Mouse (Mus musculus) myocyte (in vitro differentiated cells): ENCODE data around the gene Plekha8. TPM values are rescaled to one million over a fixed set of nuclear protein-coding genes. Genes with fewer than 3 reads are reported as not detected.

Experiments
- H3K27me3 ChIP-seq: one replicate; pipeline ENCODE4 v1.6.1; 2011; ENCODE audit not compliant: control insufficient read depth, insufficient read depth, insufficient read length
- H3K36me3 ChIP-seq: one replicate; pipeline ENCODE4 v1.6.1; 2011; ENCODE audit not compliant: control insufficient read depth, insufficient read depth
- H3K4me2 ChIP-seq: one replicate; pipeline ENCODE4 v1.6.1; 2011; ENCODE audit warnings: low read depth, control low read depth
- H3K4me3 ChIP-seq: one replicate; pipeline ENCODE4 v1.5.1; 2011; ENCODE audit warnings: mild to moderate bottlenecking, control low read depth, moderate library complexity
- H3K79me2 ChIP-seq: one replicate; pipeline ENCODE4 v1.6.1; 2011; ENCODE audit not compliant: control insufficient read depth, insufficient read depth
- H3ac ChIP-seq: one replicate; pipeline ENCODE4 v1.6.1; 2011; ENCODE audit not compliant: control insufficient read depth, insufficient read length
- CEBPB ChIP-seq: IDR thresholded peaks from 2 replicates; pipeline ENCODE4 v1.6.1; 2011; ENCODE audit warnings: mild to moderate bottlenecking, moderate library complexity; ENCODE audit not compliant: poor library complexity, insufficient read depth, severe bottlenecking
- E2F4 ChIP-seq: IDR thresholded peaks from one replicate; pipeline ENCODE4 v1.6.1; 2011; ENCODE audit warnings: mild to moderate bottlenecking, control low read depth, moderate library complexity; ENCODE audit not compliant: insufficient read depth
- MAX ChIP-seq: IDR thresholded peaks from one replicate; pipeline ENCODE4 v1.6.1; 2011; ENCODE audit warnings: low read depth, mild to moderate bottlenecking, control low read depth
- MYOD1 ChIP-seq, 3 experiments: IDR thresholded peaks; one replicate each; pipeline ENCODE4 v1.6.1; 2011; ENCODE audit warnings: control low read depth in 2 of 3, low read depth in 2 of 3, mild to moderate bottlenecking in 2 of 3, moderate library complexity in 1 of 3; ENCODE audit not compliant: insufficient read length in 2 of 3, control insufficient read depth in 1 of 3
- MYOG ChIP-seq, 3 experiments: IDR thresholded peaks; one replicate each; pipeline ENCODE4 v1.6.1; 2011; ENCODE audit warnings: control low read depth in 2 of 3, low read depth in 2 of 3, mild to moderate bottlenecking in 2 of 3; ENCODE audit not compliant: insufficient read length in 2 of 3, control insufficient read depth in 1 of 3, insufficient read depth in 1 of 3
- POLR2A ChIP-seq: IDR thresholded peaks from one replicate; pipeline ENCODE4 v1.6.1; 2011; ENCODE audit warnings: low read depth, mild to moderate bottlenecking, control low read depth, moderate library complexity; ENCODE audit not compliant: insufficient read length
- POLR2AphosphoS2 ChIP-seq: IDR thresholded peaks from one replicate; pipeline ENCODE4 v1.6.1; 2011; ENCODE audit warnings: low read depth, control low read depth; ENCODE audit not compliant: insufficient read length
- REST ChIP-seq: IDR thresholded peaks from one replicate; pipeline ENCODE4 v1.6.1; 2011; ENCODE audit warnings: mild to moderate bottlenecking, control low read depth, moderate library complexity; ENCODE audit not compliant: insufficient read depth, insufficient read length
- SRF ChIP-seq: IDR thresholded peaks from one replicate; pipeline ENCODE4 v1.6.1; 2011; ENCODE audit warnings: low read depth; ENCODE audit not compliant: control insufficient read depth, insufficient read length
- TCF12 ChIP-seq: IDR thresholded peaks from one replicate; pipeline ENCODE4 v1.6.1; 2011; ENCODE audit warnings: mild to moderate bottlenecking, control low read depth; ENCODE audit not compliant: poor library complexity, insufficient read depth, severe bottlenecking
- TCF3 ChIP-seq: IDR thresholded peaks from one replicate; pipeline ENCODE4 v1.6.1; 2011; ENCODE audit warnings: low read depth, control low read depth; ENCODE audit not compliant: insufficient read length
- USF1 ChIP-seq: IDR thresholded peaks from one replicate; pipeline ENCODE4 v1.6.1; 2011; ENCODE audit warnings: low read depth, mild to moderate bottlenecking, control low read depth, moderate library complexity
- polyA plus RNA-seq: library from polyadenylated mRNA; unstranded; fragments of >200 nt; fragmentation: generic; extraction: Trizol; gene quantifications from one replicate; pipeline ENCODE4 v1.2.1, GENCODE M21; 2012; ENCODE audit warnings: missing spikeins

Gene Plekha8
- polyA plus RNA-seq, 1 experiment: 3.6 TPM

DNA sequence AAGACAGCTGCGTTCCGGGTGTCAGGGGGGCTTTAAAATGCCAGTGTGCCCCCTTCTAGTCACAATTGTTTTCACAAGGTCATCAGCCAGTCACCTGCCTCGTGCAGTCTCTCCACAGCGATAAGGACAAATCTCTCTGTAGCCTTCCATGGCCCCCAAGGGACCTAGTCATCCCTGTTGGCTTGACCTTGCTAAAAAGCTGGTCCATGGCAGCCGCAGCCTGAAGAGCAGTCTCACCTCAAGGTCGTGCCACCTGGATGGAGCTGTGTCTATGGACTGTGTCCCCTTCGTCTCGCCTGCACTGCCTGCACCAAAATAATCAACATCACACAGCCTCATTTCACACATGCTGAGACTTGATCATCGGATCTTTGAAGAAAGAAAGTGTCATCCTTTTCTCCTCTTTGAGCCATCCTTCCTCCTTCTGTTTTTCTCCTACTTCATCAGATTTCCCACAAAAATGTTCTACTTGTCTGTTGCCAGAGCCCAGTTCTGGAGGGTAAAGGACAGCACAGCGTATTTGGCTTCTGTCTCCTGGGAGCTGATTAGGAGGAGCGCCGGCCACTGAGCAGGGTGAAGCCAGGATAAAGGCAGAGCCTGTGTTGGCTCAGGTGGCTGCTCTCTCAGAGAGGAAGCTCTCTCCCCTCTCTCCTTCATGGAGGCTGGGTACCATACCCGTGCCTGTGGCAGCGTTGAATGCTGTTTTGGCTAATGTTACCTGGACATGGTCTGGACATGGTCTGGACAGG, 96.6 kb downstream of the Plekha8 start:
- Histone ChIP-seq H3K36me3 (no peaks in the 10 kb centered on the region), H3K27me3 (no peaks in the 10 kb centered on the region), H3K4me3 (no peak overlapping the region), H3K79me2 (no peaks in the 10 kb centered on the region), H3K4me2 (no peak overlapping the region), H3ac (no peak overlapping the region)
- TF ChIP-seq E2F4 (no peak), TCF3 (no peak), CEBPB (no peak), POLR2AphosphoS2 (no peak), MYOD1 (IDR thresholded peaks at IDR 0.05; ENCODE audit: control insufficient read depth in 1 of 3, insufficient read length in 2 of 3, low read depth in 2 of 3) (no peak), MAX (no peak), USF1 (no peak), REST (no peak), POLR2A (no peak), MYOG (IDR thresholded peaks at IDR 0.05; ENCODE audit: control insufficient read depth in 1 of 3, insufficient read depth in 1 of 3, insufficient read length in 2 of 3, low read depth in 2 of 3) (no peak)

GRCm38 (mm10) chr6:54692201-54692600, 97.3 kb downstream of the Plekha8 start:
- H3K4me3 ChIP-seq: no peak overlapping the region
- no peak for TF ChIP-seq POLR2AphosphoS2
- no peak for TF ChIP-seq REST
- no peak overlapping the region for H3ac ChIP-seq
- no peaks in the 10 kb centered on the region for H3K36me3 ChIP-seq
- no peaks in the 10 kb centered on the region for H3K27me3 ChIP-seq
- H3K79me2 ChIP-seq: no peaks in the 10 kb centered on the region
- no peak overlapping the region for H3K4me2 ChIP-seq

DNA sequence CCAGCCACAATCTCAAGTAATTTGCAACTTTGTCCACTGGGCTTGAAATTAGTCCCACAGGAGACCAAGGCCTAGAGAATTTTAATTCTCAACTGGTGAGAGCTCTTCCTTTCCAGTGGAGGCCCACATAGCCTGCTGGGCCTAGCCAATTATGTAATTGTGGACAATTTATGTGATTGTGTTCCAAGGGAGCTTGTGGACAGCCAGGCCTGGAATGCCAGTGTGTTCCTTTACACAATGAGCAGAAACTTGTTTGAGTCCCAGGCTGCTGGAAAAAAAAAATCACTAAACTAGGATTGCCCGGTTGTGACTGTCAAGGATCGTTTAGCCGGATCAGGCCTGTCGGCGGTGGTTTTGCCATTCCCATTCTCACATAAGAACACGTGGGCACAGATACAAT, 98.4 kb downstream of the Plekha8 start:
- no peak for TF ChIP-seq MYOG (IDR thresholded peaks at IDR 0.05; ENCODE audit: control insufficient read depth in 1 of 3, insufficient read depth in 1 of 3, insufficient read length in 2 of 3, low read depth in 2 of 3)
- TF ChIP-seq E2F4: no peak
- TF ChIP-seq CEBPB: no peak
- no peak for TF ChIP-seq TCF12
- no peak for TF ChIP-seq POLR2AphosphoS2
- TF ChIP-seq MAX: no peak
- no peak for TF ChIP-seq SRF
- TF ChIP-seq REST: no peak
- TF ChIP-seq MYOD1 (IDR thresholded peaks at IDR 0.05; ENCODE audit: control insufficient read depth in 1 of 3, insufficient read length in 2 of 3, low read depth in 2 of 3): no peak
- no peak for TF ChIP-seq USF1
- no peak for TF ChIP-seq POLR2A
- no peak for TF ChIP-seq TCF3
- no peaks in the 10 kb centered on the region for H3K27me3 ChIP-seq
- H3K4me2 ChIP-seq: no peak overlapping the region
- no peak overlapping the region for H3K4me3 ChIP-seq
- H3ac ChIP-seq: no peak overlapping the region
- no peaks in the 10 kb centered on the region for H3K79me2 ChIP-seq
- H3K36me3 ChIP-seq: no peaks in the 10 kb centered on the region

Other genes starting within 250 kb of the Plekha8 start
- gene Wipf3, start 165.5 kb upstream of the Plekha8 start, polyA plus RNA-seq: 0.29 TPM
- 25.5 TPM for gene Scrn1, start 28.6 kb upstream of the Plekha8 start, polyA plus RNA-seq
- gene Fkbp14, start 2.2 kb downstream of the Plekha8 start, polyA plus RNA-seq: 6.0 TPM
- gene Mturn, start 86.5 kb downstream of the Plekha8 start, polyA plus RNA-seq: 1.4 TPM
- 5.7 TPM for gene Znrf2, start 221.8 kb downstream of the Plekha8 start, polyA plus RNA-seq